Mouse (Mus musculus) small intestine, adult 2 months (tissue): ENCODE measurements around the gene Ppp2ca. TPM values are rescaled to one million over a fixed set of nuclear protein-coding genes. Genes with fewer than 3 reads are reported as not detected.
"Not testable (repeated sequence)": the region's sequence is repeated elsewhere in the genome, so short reads cannot be mapped to it uniquely, and the experiment has no call there.

Experiments used
- H3K27ac ChIP-seq: fragments of 200-500 bp; 2 replicates; pipeline ENCODE4 v1.5.1; 2012; ENCODE audit warnings: low read depth, low read length, control low read depth, inconsistent platforms; ENCODE audit not compliant: insufficient read depth
- H3K27me3 ChIP-seq: fragments of 200-500 bp; 2 replicates; pipeline ENCODE4 v1.6.1; 2012; ENCODE audit warnings: mild to moderate bottlenecking, moderate library complexity, low read length, inconsistent platforms; ENCODE audit not compliant: control insufficient read depth, insufficient read depth
- H3K36me3 ChIP-seq: fragments of 200-500 bp; 2 replicates; pipeline ENCODE4 v1.6.1; 2012; ENCODE audit warnings: mild to moderate bottlenecking, low read length, control low read depth, inconsistent platforms; ENCODE audit not compliant: control insufficient read depth, insufficient read depth
- H3K4me1 ChIP-seq: fragments of 200-500 bp; 2 replicates; pipeline ENCODE4 v1.6.1; 2012; ENCODE audit warnings: low read length, inconsistent platforms, mixed read lengths; ENCODE audit not compliant: control insufficient read depth, insufficient read depth, insufficient read length
- H3K4me3 ChIP-seq: fragments of 200-500 bp; 2 replicates; pipeline ENCODE4 v1.5.1; 2012; ENCODE audit warnings: low read depth, mild to moderate bottlenecking, control low read depth, inconsistent platforms, low read length, moderate library complexity
- CTCF ChIP-seq: fragments of 200-500 bp; IDR thresholded peaks from 2 replicates; pipeline ENCODE4 v1.5.1; 2012; ENCODE audit warnings: low read depth, mild to moderate bottlenecking, control low read depth, inconsistent platforms, low read length, moderate library complexity, mixed read lengths; ENCODE audit not compliant: insufficient replicate concordance, insufficient read length; ENCODE audit errors: extremely low read depth
- POLR2A ChIP-seq: fragments of 200-500 bp; IDR thresholded peaks from 2 replicates; pipeline ENCODE4 v1.6.1; 2012; ENCODE audit warnings: low read depth, mild to moderate bottlenecking, control low read depth, inconsistent platforms, low read length, moderate library complexity
- WGBS: fragments of 180-500 bp; shearing (Covaris S2); methylation state at CpG from one replicate; pipeline ENCODE4 v1.1.7; 2018; 5-methylcytosine and 5-hydroxymethylcytosine counted together
- polyA plus RNA-seq: library from polyadenylated mRNA; depleted of rRNA; stranded (reverse); fragments of >200 nt; gene quantifications from 2 replicates; pipeline ENCODE4 v1.2.3, GENCODE M21; 2012

Ppp2ca gene
- polyA plus RNA-seq, 1 experiment: 27.0 TPM

- Histone ChIP-seq H3K4me3 (no peak overlapping the region), H3K36me3 (0 out of 2 replicates have a peak, but pooled peaks cover 1% of the 10 kb centered on the region), H3K27ac (no peak overlapping the region), H3K27me3 (no peaks in the 10 kb centered on the region), H3K4me1 (peaks cover 9% of the 10 kb centered on the region)
- TF ChIP-seq CTCF (no peak), POLR2A (no peak)
- 73% methylated on average over 2 of the region's 2 CpGs for WGBS
These were observed 7.6 kb downstream of the Ppp2ca start for GRCm38 (mm10) chr11:52106037-52106436.

GRCm38 (mm10) chr11:52106438-52106837 is 8.0 kb downstream of the Ppp2ca start:
- Histone ChIP-seq H3K4me3 (no peak overlapping the region), H3K27ac (no peak overlapping the region), H3K4me1 (peaks cover 5% of the 10 kb centered on the region), H3K27me3 (no peaks in the 10 kb centered on the region), H3K36me3 (0 out of 2 replicates have a peak, but pooled peaks cover 1% of the 10 kb centered on the region)
- WGBS: 81% methylated on average over 1 of the region's 1 CpGs
- TF ChIP-seq POLR2A (no peak), CTCF (no peak)

- no peak overlapping the region for H3K4me3 ChIP-seq
- WGBS: 81% methylated on average over 5 of the region's 5 CpGs
- H3K27ac ChIP-seq: no peak overlapping the region
- H3K36me3 ChIP-seq: peaks cover 6% of the 10 kb centered on the region
- H3K27me3 ChIP-seq: no peaks in the 10 kb centered on the region
- peaks cover 4% of the 10 kb centered on the region; the same call in 1 of the 2 replicates for H3K4me1 ChIP-seq
- no peak for TF ChIP-seq CTCF
- no peak for TF ChIP-seq POLR2A
These were observed 10.3 kb downstream of the Ppp2ca start for GRCm38 (mm10) chr11:52108796-52109195.

- H3K36me3 ChIP-seq: peaks cover 9% of the 10 kb centered on the region
- TF ChIP-seq CTCF (no peak), POLR2A (no peak)
- peaks cover 3% of the 10 kb centered on the region; the same call in 1 of the 2 replicates for H3K4me1 ChIP-seq
- H3K27me3 ChIP-seq: no peaks in the 10 kb centered on the region
- H3K27ac ChIP-seq: no peak overlapping the region
- WGBS: 50% methylated on average over 1 of the region's 1 CpGs
- no peak overlapping the region for H3K4me3 ChIP-seq
These were observed 10.9 kb downstream of the Ppp2ca start for GRCm38 (mm10) chr11:52109421-52109820.

GRCm38 (mm10) chr11:52115479-52115878 is 17.0 kb downstream of the Ppp2ca start:
- TF ChIP-seq POLR2A: no peak
- TF ChIP-seq CTCF: no peak
- Histone ChIP-seq H3K36me3 (peaks cover 52% of the 10 kb centered on the region), H3K27ac (no peak overlapping the region), H3K27me3 (no peaks in the 10 kb centered on the region), H3K4me3 (no peak overlapping the region), H3K4me1 (no peaks in the 10 kb centered on the region)
- WGBS: 92% methylated on average over 3 of the region's 3 CpGs

GRCm38 (mm10) chr11:52116117-52116516 is 17.6 kb downstream of the Ppp2ca start:
- H3K36me3 ChIP-seq: peaks cover 57% of the 10 kb centered on the region
- H3K4me3 ChIP-seq, H3K27me3 ChIP-seq, H3K27ac ChIP-seq, H3K4me1 ChIP-seq: not testable (repeated sequence)
- WGBS: 83% methylated on average over 6 of the region's 6 CpGs

GRCm38 (mm10) chr11:52117156-52117555 is 18.7 kb downstream of the Ppp2ca start:
- WGBS: 90% methylated on average over 7 of the region's 7 CpGs
- H3K36me3 ChIP-seq: peaks cover 67% of the 10 kb centered on the region
- H3K4me3 ChIP-seq: no peak overlapping the region
- H3K27me3 ChIP-seq: no peaks in the 10 kb centered on the region
- TF ChIP-seq CTCF (no peak), POLR2A (no peak)
- no peaks in the 10 kb centered on the region for H3K4me1 ChIP-seq
- no peak overlapping the region for H3K27ac ChIP-seq

GRCm38 (mm10) chr11:52120415-52120814 is 21.9 kb downstream of the Ppp2ca start:
- H3K27me3 ChIP-seq, H3K4me1 ChIP-seq, H3K27ac ChIP-seq, H3K4me3 ChIP-seq: not testable (repeated sequence)
- peaks cover 68% of the 10 kb centered on the region for H3K36me3 ChIP-seq
- TF ChIP-seq CTCF: peak; percentile 28; the same call in 1 of the 2 replicates
